13 mouse cellular contexts compared by ENCODE assay signal in the genomic region with DNA sequence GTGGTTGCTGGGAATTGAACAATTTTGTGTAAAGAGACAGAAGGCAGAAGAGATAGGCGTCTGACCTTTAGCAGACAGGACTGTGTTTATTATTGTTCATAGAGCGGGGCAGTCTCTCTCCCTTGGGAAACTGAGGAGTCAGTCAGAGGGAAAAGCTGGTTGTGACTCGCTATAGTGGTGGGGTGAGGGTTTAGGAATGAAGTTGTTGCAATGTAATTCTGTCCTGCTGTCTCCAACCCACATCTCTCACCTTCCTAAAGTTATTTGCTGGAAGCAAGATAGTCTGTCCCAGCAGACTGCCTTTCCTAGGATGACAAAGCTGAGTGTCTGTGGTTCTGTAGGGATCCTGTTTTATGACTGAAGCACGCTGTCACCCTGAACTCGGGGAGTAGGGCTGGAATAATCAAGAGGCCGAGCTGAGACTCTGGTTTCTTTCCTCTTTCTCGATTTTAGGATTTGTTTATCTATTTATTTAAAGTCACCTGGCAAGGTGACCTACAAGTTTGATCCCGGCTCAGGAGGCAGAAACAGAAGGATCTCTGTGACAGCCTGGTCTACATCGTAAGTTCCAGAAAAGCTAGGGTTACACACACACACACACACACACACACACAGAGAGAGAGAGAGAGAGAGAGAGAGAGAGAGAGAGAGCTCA. TPM values are rescaled to one million over a fixed set of nuclear protein-coding genes. Genes with fewer than 3 reads are reported as not detected.
DNase-seq lines count a peak whose midpoint lies in the region.
"Had no signal": no experiment of that assay in that cellular context is flagged by ENCODE, and none has a peak within 500 bp of the region (broad histone marks: within the 10 kb centered on the region; RNA-seq: fewer than 3 reads in every experiment).

No protein-coding gene starts in this region.

- DNase-seq in heart, adult 11 months = peak; percentile 58
- no peak for DNase-seq in heart, adult 8-10 months (ENCODE audit: low spot score)
- DNase-seq in 3T3-L1 (ENCODE audit: low read depth, low spot score) = peak; percentile 29
- peak; percentile 33 for DNase-seq in NIH3T3 (ENCODE audit: low read depth)
- no peak for DNase-seq in ovary, adult 18-20 months (ENCODE audit: low spot score)
- no peak for DNase-seq in lung, postnatal 25 days (ENCODE audit: low spot score)
- DNase-seq: adrenal gland, postnatal 14 days; cerebellum, adult 11-12 months; cerebellum, adult 9-11 months; cerebellum, postnatal 36 days; embryo, embryonic 11 days; gastrocnemius, postnatal 25 days; heart, adult 2 months had no signal

RNA-seq across cellular contexts. Expression of a gene that starts 41.6 kb away (rescaled TPM):
- 10 to 100 TPM; 42.6 to 75.3 (median 55.1) TPM for total RNA-seq in heart, adult 8-10 months (2022)

Comparison
In these comparisons a context has a peak if more than half of its experiments do, and no peak if none do; other contexts are left out.
1. DNase-seq: peak in heart, adult 11 months (single experiment), 3T3-L1 (single experiment) and NIH3T3 (single experiment); none in heart, adult 8-10 months (single experiment), ovary, adult 18-20 months (single experiment) and lung, postnatal 25 days (single experiment).